Mouse (Mus musculus) R1 (cell line): Measurements from ENCODE around the gene Pcdh7.

Experiments used
- DNase-seq: peaks from one replicate; pipeline ENCODE4 v3.0.0-alpha.2; 2018; ENCODE audit warnings: low read depth, low spot score

Pcdh7 gene

DNA sequence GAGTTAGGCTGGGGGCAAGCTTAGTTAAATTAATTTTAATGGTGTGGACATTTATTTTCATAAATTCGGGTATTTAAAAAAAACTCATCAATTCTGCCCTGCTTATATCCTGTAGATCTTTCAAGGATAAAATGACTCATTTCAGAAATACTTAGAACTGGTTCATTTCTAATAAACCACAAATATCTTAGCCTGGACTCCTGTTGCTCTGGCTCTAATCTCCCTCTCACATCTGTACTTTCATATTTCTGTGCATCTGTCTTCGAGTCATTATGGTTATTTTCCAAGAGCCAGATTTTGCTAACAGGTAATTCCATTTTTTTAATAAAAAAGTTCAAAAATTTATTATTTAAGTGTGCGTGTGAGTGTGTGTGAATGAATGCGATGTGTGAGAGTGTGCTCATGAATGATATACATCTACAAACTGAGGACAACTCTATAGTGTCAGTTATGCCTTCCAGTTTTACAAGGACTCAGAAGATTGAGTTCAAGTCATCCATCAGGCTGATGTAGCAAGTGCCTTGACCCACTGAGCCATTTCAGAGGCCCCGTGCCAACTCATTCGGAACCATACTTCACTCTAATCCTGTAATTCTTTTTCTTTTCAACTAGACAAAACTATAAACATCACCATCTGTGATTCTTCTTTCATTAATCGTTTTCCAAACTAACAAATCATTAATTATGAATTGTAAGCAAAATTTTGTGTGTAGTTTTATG, 80.3 kb downstream of the Pcdh7 start:
- no peak for DNase-seq

DNA sequence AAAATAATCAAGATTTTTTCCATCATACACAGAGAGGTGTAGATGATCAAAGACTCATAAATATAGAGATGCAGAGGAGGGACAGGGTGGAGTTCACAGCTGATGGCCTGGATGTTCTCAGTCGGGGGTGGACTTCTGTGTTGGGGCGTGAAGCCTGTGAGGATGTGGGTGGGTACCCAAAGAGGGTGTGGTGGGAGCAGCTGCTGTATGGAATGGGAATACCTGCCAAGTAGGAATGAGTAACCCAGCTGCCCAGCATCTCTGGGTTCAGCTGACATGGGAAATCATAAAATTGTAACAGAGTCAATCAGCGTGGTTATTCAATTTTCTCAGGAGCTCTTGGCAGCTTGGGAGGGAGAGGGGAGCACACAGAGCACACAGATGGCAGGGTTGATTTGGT, 85.3 kb downstream of the Pcdh7 start:
- DNase-seq = no peak

DNA sequence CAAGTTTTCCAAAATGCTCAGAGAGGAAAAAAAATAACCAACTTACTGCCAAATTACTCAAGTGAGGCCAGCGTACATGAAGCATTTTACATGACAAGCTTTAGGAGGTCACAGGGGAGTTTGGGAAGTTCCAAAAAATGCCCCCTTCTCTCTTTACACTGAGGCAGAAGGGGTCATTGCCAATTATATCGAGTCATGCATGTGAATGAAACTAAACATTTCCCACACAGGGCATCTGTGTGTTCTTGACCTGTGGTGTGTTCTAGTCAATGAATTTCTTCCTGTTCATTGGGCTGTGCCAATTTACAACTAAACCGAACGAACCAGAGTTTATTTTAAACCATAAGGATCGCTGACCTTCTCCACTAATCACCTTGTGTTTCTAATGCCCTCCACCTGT, 86.1 kb downstream of the Pcdh7 start:
- no peak for DNase-seq

DNA sequence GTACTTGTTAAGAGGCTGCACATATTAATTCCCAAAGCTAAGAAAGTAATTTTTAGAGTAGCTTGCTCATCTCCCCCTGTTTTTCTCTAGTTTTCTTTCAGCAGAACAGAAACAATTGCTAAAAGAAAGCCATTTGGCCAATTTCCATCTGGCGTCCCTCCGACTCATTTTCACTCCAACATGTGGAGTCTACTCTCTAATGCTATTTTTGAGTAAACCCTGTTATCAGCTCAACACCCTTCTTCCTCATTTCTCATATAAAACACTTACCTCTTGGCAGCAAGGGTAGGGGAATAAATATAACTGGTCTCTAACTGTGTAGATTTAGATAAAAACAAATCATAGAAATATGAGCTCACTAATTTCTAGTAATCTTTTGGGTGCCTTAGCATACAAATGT, 89.6 kb downstream of the Pcdh7 start:
- DNase-seq = no peak

DNA sequence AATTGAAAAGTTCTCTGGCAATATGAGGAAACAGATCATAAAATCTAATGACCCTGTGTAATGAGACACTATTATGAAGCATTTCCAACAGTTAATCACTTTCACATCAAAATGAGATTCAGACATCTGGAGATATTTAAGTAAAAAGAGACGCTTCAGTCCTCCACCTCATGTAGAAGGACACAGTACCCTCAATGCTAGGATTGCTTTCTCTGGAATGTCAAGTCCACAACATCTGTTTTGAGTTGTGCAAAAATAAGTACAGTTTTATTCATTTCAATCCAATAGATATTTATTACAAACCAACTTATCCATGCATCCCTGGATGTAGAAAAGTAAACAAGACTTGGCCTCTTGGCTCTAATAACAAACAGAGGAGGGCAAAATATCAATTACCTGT, 92.9 kb downstream of the Pcdh7 start:
- DNase-seq = no peak

DNA sequence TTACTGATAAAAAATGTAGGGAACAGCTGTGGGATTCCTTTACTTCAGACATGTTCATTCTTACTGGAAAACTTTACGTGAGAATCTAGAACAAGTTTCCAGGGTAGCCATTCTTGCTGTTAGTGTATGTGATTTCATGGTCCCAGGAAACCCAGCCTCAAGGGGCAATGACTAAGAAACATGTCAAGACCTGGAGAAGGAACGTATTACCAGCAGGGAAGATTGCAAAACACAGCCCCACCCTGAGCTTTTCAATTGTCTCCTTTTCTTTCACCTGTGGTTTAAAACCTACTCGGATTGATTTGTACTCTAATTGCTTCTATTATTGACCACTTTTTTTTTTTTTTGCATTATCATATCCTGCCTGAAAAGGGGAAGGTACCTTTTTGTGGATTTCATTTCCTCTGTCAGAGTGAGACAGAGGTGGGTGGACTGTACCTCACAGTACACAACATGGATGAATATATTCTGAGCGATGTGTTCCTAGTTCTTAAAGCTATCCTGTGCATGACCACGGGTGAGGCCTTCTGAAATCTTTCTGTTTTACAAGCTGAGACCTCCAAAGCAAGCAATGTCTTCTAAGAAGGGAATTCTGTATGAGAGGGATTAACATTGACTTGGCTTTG, 98.3 kb downstream of the Pcdh7 start:
- no peak for DNase-seq

DNA sequence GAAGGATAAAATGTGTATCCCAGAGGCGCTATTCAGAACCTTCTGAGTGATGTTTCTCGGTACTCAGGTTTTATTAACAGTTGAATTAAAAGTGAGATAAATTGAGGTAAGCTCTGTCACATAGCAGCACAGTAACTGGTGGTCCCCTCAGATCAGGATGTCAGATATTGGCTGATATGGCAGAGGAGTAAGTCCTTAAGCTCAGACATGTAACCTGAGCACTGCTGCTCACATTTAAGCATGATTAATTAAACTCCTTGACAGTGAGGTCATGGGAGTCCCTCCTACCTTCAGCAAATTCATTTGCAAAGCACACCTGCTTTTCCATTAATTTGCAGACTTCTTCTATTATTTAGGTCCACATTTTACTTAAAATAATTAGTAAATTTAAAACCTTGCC, 102.0 kb downstream of the Pcdh7 start:
- DNase-seq = no peak

DNA sequence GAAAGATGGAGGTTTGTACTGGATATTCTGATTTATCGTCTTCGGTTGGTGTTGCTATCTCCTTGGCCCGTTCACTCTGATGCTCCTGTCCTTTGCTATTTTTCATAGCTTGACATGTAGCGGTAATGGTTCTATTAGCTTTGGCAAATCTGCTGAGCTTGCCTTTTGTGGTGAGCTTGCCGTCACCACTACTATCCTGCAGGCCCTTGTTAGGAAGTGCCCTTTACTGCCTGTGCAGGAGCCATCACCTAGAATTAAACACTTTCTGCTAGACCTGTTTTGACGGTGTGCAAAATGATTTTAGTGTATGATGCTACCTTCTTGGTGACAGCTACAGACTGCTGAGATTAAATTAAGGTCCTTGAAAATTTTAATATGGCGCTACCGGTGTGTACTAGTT, 103.3 kb downstream of the Pcdh7 start:
- DNase-seq = no peak

DNA sequence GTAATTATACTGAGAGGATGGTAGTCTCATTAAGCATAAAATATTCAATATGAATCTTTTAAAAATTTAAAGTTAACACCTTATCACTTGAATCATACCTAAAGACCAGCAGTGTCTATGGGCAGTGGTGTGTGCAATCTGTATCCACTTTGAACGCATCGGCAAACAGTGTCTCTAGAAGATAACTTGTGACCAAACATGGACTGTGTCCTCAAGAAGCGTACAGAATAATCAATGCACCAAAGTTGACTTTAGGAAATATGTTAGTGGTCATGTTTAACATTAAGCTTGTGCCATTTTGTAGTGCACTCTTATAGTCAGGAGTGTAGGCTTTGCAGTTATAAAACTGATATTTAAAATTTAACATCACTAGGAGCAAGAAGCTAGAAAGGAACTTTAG, 110.7 kb downstream of the Pcdh7 start:
- DNase-seq = no peak

DNA sequence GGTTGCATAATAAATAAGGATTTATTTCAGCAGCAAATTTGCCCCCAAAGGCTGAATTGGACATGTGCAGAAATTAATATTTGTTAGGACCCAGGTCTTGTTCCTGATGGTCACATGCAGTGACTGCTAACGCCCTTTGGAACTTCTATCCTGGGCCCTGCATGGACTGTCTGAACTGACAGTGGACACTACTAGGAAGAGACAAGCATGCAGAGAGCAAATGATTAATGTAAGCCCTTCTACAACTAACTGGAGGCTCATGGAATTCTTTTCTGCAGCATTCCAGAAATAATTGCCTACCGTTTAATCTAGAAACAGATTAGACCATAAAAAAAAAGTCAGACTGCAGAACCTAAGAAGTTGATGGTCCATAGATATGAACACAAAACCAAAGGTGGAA, 119.4 kb downstream of the Pcdh7 start:
- no peak for DNase-seq

DNA sequence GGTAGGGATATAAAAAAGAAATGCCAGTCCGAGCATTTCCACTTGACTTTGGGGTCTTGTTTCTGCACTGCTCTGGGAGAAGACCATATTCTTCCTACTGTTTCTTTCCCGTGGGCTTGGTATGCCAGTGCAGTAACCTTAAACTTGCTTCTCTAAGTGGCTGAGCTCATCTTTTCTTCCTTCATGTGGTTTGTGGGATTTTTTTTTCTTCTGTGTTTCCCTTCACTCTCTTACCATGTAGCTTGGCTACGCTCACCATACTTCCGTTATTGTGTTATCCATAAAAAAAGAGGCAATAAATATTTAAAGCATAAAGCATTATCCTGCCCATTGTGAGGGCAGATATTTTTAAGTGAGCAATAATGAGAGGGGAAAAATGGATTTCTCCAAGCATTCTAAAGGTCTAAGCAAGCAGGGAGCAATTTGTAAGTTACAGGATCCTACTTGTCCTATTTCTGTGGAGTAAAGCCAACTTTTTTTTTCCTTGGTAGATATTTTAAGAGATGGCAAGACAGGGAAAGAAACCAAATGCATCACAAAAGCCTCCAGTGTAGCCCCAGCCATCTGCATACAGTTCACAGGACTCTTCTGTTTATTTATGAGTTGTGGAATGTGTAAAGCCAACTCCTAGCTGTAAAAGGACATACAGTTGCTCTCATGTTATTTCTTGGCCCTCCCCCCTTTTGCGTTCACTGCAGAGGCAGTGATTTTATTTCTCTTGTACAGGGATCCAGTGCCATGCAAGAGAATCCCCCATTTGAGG, 123.8 kb downstream of the Pcdh7 start:
- no peak for DNase-seq

DNA sequence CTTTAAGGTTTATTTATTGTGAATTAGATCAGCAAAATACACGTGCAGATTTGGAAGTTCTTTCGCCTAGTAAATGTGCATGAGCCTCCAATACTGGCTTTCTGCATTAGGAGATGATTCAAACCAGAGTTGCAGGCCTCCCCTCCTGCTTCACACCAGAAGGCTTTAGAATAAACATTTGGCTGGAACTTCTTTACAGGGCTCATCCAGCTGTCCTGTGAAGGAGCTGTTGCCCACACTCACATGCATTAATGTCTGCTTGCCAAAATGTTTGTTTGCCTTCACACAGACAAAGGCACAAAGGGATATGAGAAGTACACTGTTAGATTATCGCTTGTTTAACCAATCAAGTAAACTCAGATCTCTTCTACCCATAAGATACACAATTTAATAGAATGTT, 129.7 kb downstream of the Pcdh7 start:
- no peak for DNase-seq

DNA sequence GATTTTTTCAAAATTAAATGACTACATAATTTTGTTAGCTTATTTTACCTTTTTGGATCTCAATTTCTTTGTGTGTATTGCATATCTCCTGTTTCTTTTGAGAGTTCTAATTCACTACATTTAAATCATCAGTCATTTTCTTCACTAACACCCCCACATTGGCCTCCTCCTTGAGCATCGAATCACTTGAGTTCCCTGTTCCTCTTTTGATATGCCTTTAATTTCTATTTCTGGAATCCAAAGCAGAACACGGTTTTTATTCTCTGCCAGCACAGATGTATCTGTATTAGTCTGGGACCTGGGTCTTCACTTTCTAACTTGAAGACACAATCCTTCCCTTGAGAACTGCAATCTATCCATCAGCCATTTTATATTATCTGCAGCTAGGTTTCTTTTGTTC, 132.3 kb downstream of the Pcdh7 start:
- DNase-seq = no peak

DNA sequence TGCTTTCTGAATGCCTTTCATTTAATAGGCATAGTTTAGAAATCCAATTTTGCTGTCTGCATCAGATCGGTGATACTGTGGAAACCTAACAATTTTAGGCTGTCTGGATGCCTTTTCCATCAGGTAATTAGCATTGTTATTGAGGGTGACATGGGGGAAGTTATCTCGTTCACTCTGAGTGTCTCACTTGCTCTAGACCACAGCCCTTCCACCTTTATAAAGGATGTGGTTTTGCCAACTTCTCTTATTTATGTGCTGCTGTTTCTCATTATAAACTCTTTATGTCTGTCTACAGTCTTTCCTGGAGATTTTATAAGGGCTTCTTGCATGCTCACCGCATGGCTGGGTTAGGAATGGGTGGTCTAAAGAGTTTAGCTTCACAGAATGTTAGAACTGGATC, 139.5 kb downstream of the Pcdh7 start:
- DNase-seq = no peak

DNA sequence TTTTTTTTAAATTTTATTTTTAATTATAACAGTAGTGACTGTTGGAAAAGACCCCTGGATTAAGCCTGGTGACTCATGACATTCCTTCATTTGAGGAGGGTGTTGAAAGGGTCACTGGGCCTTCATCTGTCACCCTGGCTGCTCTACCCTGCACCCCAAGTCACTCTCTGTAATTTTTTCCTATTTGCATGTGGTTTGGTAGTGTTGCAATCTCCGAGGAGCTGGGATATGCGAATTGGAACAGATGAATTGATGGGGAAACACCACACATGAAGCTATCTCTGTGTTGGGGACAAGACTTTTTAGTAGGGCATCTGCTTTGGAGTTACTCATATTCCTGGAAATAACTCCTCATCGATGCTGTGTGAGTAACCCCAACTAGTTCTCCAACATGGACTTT, 146.5 kb downstream of the Pcdh7 start:
- no peak for DNase-seq

DNA sequence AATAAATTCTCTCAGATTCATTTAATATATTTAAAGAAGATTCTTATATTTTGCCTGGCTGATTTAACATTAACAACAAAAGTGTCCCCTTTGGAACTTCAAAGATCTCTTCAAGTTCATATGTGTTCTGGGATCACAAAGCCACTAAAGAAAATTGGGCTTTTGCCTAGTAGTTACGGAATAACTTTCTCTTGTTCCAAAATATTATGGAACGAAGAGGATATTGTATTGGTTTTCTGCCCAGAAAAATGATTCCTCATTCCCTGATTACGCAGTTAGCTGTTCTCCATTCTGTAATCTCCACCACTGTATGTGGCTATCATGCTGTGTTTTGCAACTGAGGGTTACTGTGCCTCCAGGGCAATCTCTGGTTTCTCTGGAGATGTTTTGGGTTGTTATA, 147.5 kb downstream of the Pcdh7 start:
- DNase-seq = no peak

DNA sequence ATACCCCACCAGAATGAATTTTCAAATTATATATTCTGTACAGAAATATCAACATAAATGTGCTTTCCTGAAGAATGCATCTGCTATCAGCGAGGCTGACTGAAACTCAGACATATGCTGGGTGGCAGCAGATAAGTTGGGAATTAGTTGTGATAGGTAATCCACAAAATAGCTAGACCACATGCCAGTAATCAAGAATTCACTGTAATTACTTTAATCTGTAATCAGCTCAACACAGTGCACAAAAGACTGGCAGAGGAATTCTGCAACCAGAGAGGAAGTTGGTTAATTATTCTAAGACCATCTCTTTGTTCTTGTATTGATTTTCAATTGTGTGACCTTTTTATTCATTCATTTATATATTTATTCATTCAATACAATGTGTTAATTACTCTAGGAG, 148.3 kb downstream of the Pcdh7 start:
- DNase-seq = no peak

DNA sequence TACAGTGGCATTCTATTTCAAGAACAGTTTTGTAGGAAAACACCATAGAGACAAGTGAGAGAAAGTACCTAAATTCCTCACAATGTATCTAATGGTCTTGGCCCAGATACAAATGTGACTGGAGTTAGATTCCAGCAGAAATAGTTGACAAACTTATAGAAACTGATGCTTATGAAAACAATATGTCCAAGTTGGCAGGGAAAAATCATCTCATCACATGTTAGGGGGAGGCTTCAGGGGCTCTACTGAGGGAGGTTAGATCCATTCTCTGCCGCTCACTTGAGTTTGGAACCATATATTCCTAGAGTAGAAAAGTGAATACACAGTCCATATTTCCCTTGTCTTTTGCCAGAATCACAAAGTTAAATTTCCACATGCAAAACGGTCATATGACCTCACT, 150.1 kb downstream of the Pcdh7 start:
- no peak for DNase-seq

DNA sequence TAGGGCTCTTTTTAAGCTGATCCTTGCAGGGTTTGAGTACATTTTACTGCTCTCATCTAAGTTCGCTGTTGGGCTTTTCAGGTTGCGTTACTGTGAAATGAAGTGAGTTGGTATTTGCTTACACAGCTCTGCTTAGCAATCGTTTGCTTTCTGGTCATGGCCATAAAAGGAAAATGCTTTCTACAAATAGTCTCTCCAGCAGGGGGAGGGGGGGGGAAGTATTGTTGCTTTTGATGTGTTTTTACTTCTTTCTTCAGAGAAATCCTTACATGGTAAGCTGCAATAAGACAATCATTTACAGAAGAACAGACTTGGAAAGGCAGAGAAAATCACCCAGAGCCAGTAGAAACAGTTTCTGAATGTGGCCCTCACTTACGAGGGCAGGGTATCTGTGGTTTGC, 150.9 kb downstream of the Pcdh7 start:
- DNase-seq = no peak

DNA sequence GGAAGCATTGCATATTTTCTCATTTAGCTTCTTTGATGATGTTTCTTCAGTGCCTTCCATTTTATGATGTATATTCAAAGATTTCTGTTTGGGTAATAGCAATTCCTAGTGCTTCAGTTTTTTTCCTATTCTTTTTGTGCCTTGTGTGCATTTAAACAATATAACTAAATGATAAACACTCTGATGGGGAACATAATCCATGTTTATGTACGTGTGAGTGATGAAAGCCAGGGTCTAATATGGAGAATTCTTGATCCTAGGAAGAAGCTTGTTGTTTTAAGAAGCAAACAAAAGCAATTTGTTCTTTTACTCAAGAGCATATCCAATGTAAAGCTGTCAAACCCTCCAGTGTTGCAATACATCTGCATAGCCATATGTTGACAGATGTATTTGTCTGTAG, 153.0 kb downstream of the Pcdh7 start:
- DNase-seq = no peak

DNA sequence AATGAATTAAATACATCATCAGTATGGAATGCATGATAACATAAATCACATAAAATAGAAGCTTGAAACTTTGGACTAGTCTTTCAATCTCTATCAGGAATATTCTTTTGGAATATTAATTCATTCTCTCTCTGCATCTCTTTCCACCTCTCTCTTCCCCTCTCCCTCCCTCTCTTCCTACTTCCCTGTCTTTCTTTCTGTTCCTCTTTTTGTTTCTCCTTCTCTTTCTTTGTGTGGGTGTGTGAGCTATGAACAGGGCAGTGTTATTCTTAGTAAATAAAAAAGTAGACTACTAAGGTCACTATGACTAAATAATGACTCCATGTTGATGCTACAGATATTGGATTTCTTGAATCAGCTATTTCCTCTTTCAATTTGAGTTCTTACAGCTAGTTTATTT, 167.2 kb downstream of the Pcdh7 start:
- no peak for DNase-seq

DNA sequence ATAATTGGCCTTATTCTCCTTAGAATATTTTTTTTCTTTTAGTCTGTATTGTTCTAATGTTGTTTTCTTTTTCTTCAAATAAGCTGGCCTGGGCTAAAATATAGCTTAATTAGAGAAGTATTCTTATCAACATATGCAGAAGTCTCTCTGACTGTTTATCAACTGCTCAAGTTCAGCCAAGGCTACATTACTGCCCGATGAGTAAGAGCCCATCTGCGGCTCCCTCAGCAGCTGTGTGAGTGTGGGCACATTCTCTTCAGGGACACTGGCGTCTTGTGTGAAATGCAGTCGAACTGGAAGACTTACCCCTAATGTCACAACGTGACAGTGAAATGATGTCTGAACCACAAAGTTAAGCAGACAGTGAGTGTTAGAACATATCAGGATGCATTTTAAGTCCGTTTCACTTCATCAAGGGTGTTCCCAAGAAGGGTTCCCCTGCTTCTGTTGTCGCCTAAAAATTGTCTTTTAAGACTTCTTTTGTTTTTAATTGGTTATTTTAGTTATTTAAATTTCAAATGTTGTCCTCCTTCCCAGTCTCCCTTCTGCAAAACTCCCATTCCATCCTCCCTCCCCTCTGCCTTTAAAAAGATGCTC, 181.3 kb downstream of the Pcdh7 start:
- DNase-seq = no peak

DNA sequence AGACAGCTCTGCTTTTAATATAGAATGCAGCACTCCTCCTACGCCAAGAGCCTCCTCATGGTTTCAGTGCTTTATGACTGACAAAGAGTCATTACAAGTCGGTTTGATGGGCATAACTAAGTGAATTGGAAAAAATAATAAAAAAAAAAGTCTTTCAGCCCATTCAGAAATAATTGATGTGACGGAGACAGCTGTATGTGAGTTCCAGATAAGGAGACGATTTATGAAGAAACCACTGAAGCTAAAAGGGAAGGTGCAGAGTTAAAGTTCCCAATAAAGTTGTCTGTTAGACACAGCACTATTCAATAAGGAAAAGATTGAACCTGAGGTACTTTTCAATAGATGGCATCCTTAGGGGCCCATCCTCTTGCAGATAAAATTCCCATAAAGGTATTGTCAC, 189.5 kb downstream of the Pcdh7 start:
- DNase-seq = no peak
